Mouse (Mus musculus) heart, postnatal 0 days (tissue): ENCODE results near the gene Dcaf17. TPM values are rescaled to one million over a fixed set of nuclear protein-coding genes. Genes with fewer than 3 reads are reported as not detected.

Experiments
- ATAC-seq: fragments of 200-750 bp; cut with Nextera tagmentation; 2 replicates; pipeline ENCODE4 v1.8.0; 2017; ENCODE audit warnings: low read depth, moderate number of reproducible peaks, moderate library complexity; ENCODE audit not compliant: insufficient read depth
- DNase-seq: peaks from one replicate; pipeline ENCODE4 v3.0.0-alpha.2; 2016; ENCODE audit warnings: low spot score
- H3K27ac ChIP-seq: fragments of 300-500 bp; sonication (generic); 2 replicates; pipeline ENCODE4 v1.5.1; 2014; ENCODE audit warnings: low read depth, mild to moderate bottlenecking
- H3K27me3 ChIP-seq: fragments of 300-500 bp; sonication (generic); 2 replicates; pipeline ENCODE4 v1.6.1; 2014; ENCODE audit warnings: low read length, mixed read lengths; ENCODE audit not compliant: control insufficient read depth, insufficient read depth
- H3K36me3 ChIP-seq: fragments of 300-500 bp; sonication (generic); replicated peaks from 2 replicates; pipeline ENCODE4 v1.6.1; 2014; ENCODE audit warnings: low read length, mixed read lengths; ENCODE audit not compliant: control insufficient read depth, insufficient read depth
- H3K4me1 ChIP-seq: fragments of 300-500 bp; sonication (generic); 2 replicates; pipeline ENCODE4 v1.6.1; 2014; ENCODE audit warnings: antibody characterized with exemption; ENCODE audit not compliant: control insufficient read depth, insufficient read depth
- H3K4me2 ChIP-seq: fragments of 300-500 bp; sonication (generic); 2 replicates; pipeline ENCODE4 v1.6.1; 2014; ENCODE audit warnings: low read depth, mild to moderate bottlenecking, low read length, moderate library complexity
- H3K4me3 ChIP-seq: fragments of 300-500 bp; sonication (generic); 2 replicates; pipeline ENCODE4 v1.5.1; 2014; ENCODE audit warnings: low read depth, low read length
- H3K9ac ChIP-seq: fragments of 300-500 bp; sonication (generic); replicated peaks from 2 replicates; pipeline ENCODE4 v1.6.1; 2014; ENCODE audit warnings: low read depth, low read length, mixed read lengths
- H3K9me3 ChIP-seq: fragments of 300-500 bp; sonication (generic); replicated peaks from 2 replicates; pipeline ENCODE4 v1.6.1; 2016; ENCODE audit warnings: low read length; ENCODE audit not compliant: control insufficient read depth
- CTCF ChIP-seq: IDR thresholded peaks from 2 replicates; pipeline ENCODE4 v1.5.1; 2016; ENCODE audit warnings: antibody characterized with exemption, control low read depth, low read depth
- EP300 ChIP-seq: IDR thresholded peaks from 2 replicates; pipeline ENCODE4 v1.6.1; 2016; ENCODE audit warnings: antibody characterized with exemption, low read depth
- WGBS: fragments of 180-500 bp; shearing (Covaris S2); extraction: QIAGEN DNeasy Blood & Tissue Kit; methylation state at CpG from one replicate; pipeline ENCODE4 v1.1.7; 2014; 5-methylcytosine and 5-hydroxymethylcytosine counted together
- polyA plus RNA-seq: library from polyadenylated mRNA; unstranded; fragments of >200 nt; fragmentation: Nextera tagmentation; extraction: Ambion mirVana; gene quantifications from 2 replicates; pipeline ENCODE4 v1.2.1, GENCODE M21; 2015
- total RNA-seq: library from RNA; depleted of rRNA; stranded (reverse); fragments of >200 nt; gene quantifications from 2 replicates; pipeline ENCODE4 v1.2.3, GENCODE M21; 2014; ENCODE audit warnings: low replicate concordance

Gene Dcaf17
- total and polyA plus RNA-seq, 2 experiments from 2014 or later, result 7.9 to 13.6 TPM

GRCm38 (mm10) chr2:71102621-71103291 is 47.6 kb downstream of the Dcaf17 start:
- WGBS, result 74% methylated on average over 10 of the region's 10 CpGs
- H3K9ac ChIP-seq, result no peak overlapping the region
- no peaks in the 10 kb centered on the region for H3K4me1 ChIP-seq
- ATAC-seq, result no peak
- DNase-seq, result no peak
- no peaks in the 10 kb centered on the region for H3K9me3 ChIP-seq
- H3K4me3 ChIP-seq, result no peak overlapping the region
- no peak for TF ChIP-seq EP300
- no peak for TF ChIP-seq CTCF
- 0 out of 2 replicates have a peak, but pooled peaks cover 5% of the 10 kb centered on the region for H3K36me3 ChIP-seq
- no peaks in the 10 kb centered on the region for H3K27me3 ChIP-seq
- no peak overlapping the region for H3K4me2 ChIP-seq
- H3K27ac ChIP-seq, result no peak overlapping the region

GRCm38 (mm10) chr2:71103292-71103680 is 48.2 kb downstream of the Dcaf17 start:
- Histone ChIP-seq H3K36me3 (0 out of 2 replicates have a peak, but pooled peaks cover 5% of the 10 kb centered on the region), H3K27ac (no peak overlapping the region), H3K27me3 (no peaks in the 10 kb centered on the region), H3K4me3 (no peak overlapping the region), H3K4me2 (no peak overlapping the region), H3K9me3 (no peaks in the 10 kb centered on the region), H3K4me1 (no peaks in the 10 kb centered on the region), H3K9ac (no peak overlapping the region)
- WGBS, result 55% methylated on average over 4 of the region's 4 CpGs
- no peak for DNase-seq
- no peak for ATAC-seq
- TF ChIP-seq EP300 (no peak), CTCF (no peak)

GRCm38 (mm10) chr2:71104696-71105095 is 49.6 kb downstream of the Dcaf17 start:
- DNase-seq (no peak), ATAC-seq (no peak)
- H3K27me3 ChIP-seq, result no peaks in the 10 kb centered on the region
- no peak overlapping the region for H3K9ac ChIP-seq
- H3K4me1 ChIP-seq, result no peaks in the 10 kb centered on the region
- TF ChIP-seq EP300 (no peak), CTCF (no peak)
- no peak overlapping the region for H3K4me2 ChIP-seq
- H3K27ac ChIP-seq, result no peak overlapping the region
- 0 out of 2 replicates have a peak, but pooled peaks cover 5% of the 10 kb centered on the region for H3K36me3 ChIP-seq
- 55% methylated on average over 3 of the region's 3 CpGs for WGBS
- no peaks in the 10 kb centered on the region for H3K9me3 ChIP-seq
- H3K4me3 ChIP-seq, result no peak overlapping the region

- Histone ChIP-seq H3K9me3 (no peaks in the 10 kb centered on the region), H3K4me1 (no peaks in the 10 kb centered on the region), H3K9ac (no peak overlapping the region), H3K36me3 (0 out of 2 replicates have a peak, but pooled peaks cover 2% of the 10 kb centered on the region), H3K4me2 (no peak overlapping the region), H3K27ac (no peak overlapping the region), H3K4me3 (no peak overlapping the region), H3K27me3 (no peaks in the 10 kb centered on the region)
- ATAC-seq (no peak), DNase-seq (no peak)
- TF ChIP-seq CTCF (no peak), EP300 (no peak)
- 63% methylated on average over 14 of the region's 14 CpGs for WGBS
Measured at GRCm38 (mm10) chr2:71105469-71106215, 50.5 kb downstream of the Dcaf17 start.

GRCm38 (mm10) chr2:71107225-71107624 is 52.1 kb downstream of the Dcaf17 start:
- WGBS, result 78% methylated on average over 2 of the region's 2 CpGs
- H3K36me3 ChIP-seq, result no peaks in the 10 kb centered on the region
- H3K27ac ChIP-seq, result no peak overlapping the region
- H3K4me2 ChIP-seq, result no peak overlapping the region
- DNase-seq, result no peak
- no peak for TF ChIP-seq EP300
- TF ChIP-seq CTCF, result no peak
- no peaks in the 10 kb centered on the region for H3K27me3 ChIP-seq
- no peak overlapping the region for H3K9ac ChIP-seq
- H3K4me3 ChIP-seq, result no peak overlapping the region
- H3K9me3 ChIP-seq, result no peaks in the 10 kb centered on the region
- ATAC-seq, result no peak
- no peaks in the 10 kb centered on the region for H3K4me1 ChIP-seq
